Mouse (Mus musculus) liver, embryonic 14 days (tissue): ENCODE results near the gene Agbl4. TPM values are rescaled to one million over a fixed set of nuclear protein-coding genes. Genes with fewer than 3 reads are reported as not detected.

Experiments used
- polyA plus RNA-seq: library from polyadenylated mRNA; depleted of rRNA; stranded (reverse); fragments of >200 nt; gene quantifications from 2 replicates; pipeline ENCODE4 v1.2.3, GENCODE M21; 2012; rRNA removed

Gene Agbl4
- not detected in 2 replicates for polyA plus RNA-seq

DNA sequence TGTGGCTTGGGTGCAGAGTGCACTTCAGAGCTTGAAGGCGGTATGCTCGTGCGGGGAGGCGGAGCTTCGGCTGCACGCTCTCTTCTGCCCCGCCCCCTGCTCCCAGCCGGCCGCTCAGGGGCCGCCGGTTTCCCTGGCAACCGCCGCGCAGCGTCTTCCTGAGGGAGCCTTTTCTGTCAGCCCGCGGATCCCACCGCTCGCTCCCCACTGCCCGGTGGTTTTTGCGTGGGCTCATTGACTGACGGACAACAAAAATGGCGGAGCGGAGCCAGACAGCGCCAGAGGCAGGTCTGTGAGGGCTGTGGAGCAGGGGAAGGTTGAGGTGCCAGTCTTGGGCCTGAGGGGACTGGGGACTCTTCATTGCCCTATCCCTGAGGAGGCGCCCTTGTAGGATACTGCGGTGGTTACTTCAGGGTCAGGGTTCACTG is at the start of gene Agbl4:
Gene Agbl4 (plus strand): TSS at position 44 of the 428 bp plus-strand sequence.

GRCm38 (mm10) chr4:110351178-110352000 is 46.1 kb upstream of the Agbl4 start, which contains the start of gene Elavl4:
Gene Elavl4 (minus strand): TSS chr4:110351909.

GRCm38 (mm10) chr4:111414818-111415488 is 1017.5 kb downstream of the Agbl4 start, which contains the start of gene Bend5:
Gene Bend5 (plus strand): TSS chr4:111415006.

Other genes starting within 250 kb of the Agbl4 start
- 0.03 and 0.08 TPM in 2 replicates for gene Elavl4, start 45.8 kb upstream of the Agbl4 start, polyA plus RNA-seq